Mouse (Mus musculus): ENCODE data around the gene Rpl23. TPM values are rescaled to one million over a fixed set of nuclear protein-coding genes. Genes with fewer than 3 reads are reported as not detected.
A peak's percentile ranks its signal among the peaks of the same experiment; 100 is the strongest.

The Rpl23 gene
- polyA plus RNA-seq, 3 experiments from 2014 or later = 686 to 1,148 (median 1,072) TPM

DNA sequence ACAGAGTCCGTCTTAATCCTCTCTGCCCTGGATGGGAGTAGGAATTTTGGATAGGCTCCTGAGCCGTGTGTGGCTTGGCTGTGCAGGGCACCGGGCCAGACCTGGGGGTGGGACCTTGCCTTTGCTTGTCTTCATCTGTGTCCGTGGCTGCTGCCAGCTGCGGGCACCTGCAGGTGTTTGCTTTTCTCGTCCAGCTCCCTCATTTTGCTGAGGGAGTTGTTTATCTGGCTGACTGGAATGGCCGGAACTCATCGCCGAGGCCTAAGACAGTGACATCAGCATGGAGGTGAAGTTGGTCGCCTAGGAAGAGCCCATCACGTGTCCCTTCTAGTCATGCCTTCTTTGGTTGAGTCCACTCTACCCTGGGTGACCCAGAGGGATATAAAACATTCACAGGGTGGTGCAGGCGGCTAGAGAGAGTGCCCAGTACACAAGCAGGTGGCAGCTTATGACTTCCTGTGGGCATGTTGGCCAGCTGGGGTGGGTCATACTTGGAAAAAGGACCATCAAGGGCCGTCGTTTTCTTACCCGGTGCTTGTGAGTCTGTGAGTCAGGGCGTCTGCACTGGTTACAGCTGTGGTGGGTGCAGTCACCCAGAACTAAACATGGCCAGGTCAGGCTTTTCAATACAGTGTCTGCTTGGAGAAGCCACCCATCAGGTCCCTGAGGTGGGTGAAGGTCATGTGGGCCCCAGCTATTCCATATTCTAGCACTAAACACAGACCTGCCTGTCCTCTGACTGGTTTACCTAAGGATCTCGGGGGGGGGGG is 31.7 kb upstream of the Rpl23 start:
- ATAC-seq = no peak

DNA sequence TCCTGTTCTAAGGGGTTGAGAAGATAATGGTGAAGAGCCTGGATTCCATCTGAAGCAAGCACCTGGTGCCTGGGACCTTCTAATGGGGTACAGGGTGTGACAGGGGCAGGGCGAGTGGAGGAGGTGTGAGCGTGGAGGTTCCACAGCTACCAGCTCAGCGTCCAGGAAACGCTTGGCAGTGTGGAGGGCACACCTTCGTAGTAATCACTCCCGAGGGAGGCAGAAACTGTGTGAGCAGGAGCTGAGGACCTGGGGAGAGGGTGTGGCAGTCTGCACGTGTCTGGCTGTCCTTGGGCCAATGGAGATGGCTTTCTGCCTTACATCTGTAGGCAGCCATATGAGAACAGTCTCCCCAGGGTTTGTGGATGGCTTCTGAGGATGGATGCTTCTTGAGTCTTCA is 30.8 kb upstream of the Rpl23 start:
- no peak for ATAC-seq

DNA sequence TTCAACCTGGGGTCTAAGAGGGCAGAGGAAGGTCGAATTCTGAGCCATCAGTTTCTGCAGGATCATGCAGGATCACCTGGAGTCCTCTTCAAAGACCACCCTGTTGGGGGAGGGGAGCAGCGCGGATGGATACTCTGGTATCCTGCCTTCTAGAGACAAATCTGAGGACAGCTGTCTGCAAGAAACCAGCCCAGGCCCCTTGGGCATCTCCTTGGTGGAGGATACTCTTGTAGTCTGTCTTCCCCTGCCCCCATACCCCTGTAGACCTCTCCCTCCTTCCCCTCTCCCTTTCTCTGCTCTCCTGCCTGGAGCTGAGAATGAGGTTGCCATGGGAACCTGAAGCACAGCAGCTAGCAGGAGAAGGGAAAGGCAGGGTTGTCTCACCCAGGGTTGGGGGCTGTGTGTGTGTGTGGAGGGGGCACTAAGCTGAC is 30.3 kb upstream of the Rpl23 start:
- no peak for ATAC-seq

DNA sequence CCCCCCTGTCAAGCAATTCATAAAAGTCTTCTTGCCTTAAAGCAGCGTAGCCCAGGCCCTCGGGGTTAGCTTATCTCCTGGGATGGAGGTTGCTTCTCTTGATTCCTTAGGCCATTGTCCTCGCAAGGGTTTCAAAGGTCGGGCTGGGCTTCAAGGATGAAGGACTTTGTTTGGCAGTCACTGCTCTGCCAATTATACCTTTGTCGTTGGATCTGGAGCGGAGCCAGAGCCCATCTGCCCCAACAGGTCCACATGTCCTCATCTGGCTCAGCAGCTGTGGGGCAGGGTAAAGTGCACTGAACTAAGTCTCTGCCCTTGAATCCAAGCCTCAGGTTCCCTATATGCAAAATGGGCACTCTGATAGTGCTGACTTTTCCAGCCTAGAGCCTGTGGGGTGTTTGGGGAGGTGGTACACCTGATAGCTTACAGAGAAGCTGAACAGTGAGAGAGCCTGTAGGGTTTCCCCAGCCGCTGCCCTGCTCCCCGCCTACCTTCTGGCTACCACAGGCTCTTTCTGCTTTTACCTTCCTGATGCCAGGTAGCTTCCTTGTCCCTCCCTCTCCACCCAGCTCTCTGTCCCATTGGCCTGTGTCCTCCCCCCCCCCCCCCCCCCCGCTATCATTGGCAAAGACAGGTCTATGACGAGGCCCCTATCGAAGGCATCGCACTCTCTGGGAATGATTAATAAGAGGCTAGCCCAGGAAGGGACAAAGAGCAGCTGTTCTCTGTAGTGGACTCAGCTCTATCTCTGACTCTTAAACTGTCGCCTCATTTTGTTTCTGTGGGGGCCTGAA is 29.5 kb upstream of the Rpl23 start:
- no peak for ATAC-seq

DNA sequence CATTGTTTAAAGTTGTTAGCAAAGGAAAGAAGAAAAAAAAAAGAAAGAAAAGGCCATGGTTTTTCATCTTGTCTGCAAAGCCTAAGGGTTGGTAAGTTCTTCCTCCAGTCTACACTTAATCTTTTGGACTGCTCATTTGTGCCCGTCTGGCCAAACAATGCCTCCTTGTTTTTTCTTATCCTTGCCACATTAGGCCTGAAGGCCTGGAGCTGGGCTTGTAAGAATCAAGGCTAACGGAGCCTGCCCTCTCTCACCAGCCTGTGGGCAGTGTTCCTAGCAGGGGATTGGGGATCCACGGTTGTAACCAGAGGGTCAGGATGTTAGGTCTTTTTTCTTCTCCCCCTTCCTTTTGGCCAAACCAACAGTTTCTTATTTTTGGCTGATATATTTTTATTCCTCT is 28.7 kb upstream of the Rpl23 start:
- ATAC-seq = no peak

DNA sequence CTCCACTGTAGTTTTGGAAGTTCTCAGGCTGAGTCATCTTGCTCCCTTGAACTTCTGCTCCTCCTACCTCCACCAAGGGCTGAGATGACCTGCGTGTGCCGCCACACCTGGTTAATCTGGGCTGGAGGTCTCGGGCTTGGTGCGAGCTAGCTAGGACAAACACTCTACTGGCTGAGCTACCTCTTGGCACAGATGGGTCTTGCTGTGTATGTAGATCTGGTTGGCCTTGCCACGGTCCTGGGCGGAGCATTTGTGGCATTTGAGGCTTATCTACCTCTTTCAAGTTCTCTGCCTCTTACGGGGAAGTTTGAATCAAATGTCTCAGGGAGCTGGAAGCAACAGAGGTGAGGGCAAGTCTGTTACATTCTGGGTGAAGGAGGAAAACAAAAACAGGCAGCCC is 28.1 kb upstream of the Rpl23 start:
- ATAC-seq = peak; percentile 68

DNA sequence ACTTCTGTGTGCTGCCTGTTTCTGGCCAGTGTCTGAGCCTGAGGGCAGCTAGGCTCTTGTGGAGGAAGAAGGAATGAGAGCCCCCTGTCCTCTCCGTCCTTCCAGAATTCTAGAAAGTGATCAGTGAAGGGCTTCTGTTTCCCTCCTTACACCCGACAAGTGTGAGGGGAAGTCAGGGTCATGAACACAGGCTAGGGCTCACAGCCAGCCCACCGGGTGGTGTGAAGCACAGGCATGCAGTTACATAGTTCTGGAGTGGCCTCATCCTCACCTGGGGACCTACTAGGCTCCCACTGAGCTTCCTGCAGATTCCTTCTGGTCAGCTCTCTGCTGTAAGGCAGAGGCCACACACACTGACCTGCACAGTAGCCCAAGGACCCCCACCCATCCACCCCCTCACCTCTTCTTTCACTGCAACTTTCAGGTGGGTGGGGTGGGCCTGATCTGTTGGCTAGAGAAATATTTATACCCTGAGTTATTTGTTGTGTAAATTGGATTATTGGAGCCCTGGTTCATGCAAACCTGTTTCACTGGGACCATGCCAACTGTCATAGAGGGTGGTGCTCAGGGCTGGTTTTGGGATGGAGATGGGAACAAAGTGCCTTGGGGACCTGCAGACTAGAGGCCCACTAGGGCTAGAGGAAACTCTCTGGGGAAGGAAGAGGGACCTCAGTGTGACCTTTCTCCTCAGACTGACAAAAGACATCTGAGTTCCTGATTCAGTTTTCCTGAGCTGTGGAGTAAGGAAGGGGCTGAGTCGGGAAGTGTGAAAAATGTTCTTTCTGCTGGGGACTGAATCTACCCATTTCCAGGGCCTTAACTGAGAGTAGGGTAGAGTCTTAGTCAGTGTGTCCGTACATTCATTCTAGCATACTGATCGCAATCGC is 27.2 kb upstream of the Rpl23 start:
- no peak for ATAC-seq

DNA sequence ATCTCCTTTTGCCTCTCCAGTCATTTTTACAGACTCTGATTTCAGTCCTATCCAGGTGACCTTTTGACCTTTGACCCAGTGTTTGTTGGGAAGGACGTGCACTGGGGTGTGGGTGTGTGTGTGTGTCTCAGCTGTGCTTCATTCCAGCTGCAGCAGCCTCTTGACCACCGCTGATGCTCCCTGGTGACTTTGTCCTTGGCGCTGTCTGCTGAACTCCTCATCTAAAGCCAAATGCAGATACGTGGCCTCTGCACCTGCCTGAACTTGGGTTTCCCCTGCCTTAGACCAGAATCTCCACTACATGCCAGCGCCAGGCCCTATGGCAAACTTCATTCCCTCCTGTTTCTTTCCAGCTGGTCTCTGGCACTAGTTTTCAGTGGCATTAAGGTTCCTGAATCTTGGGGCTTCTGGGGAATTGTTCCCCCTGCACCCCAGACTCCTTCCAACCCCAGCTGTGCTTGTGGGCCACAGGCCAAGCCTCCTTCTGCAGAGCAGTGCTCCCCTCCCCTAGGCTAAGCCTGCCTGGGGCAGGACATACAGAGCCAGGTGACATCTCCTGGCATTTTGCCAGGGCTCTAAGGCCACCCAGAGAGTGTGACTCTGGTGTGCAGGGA is 26.5 kb upstream of the Rpl23 start:
- no peak for ATAC-seq

DNA sequence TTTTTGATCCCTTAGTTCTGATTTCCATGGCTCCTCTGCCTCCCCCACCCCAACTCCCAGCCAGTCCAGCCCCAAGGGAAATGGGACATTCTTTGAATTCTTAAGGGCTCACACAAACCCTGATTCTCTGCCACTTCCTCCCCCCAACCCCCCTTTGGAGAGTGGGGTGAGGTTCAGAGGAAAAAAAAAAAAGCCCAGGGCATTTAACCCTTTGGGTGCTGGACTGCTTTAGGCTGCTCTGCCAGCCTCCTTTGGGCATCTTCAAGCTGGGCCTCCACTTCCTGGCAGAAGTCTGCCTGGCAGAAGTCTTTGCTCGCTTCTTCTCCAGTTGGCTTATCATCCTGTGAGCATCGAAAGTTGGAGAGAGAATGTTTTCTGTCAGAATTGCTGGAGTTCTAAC is 25.9 kb upstream of the Rpl23 start:
- ATAC-seq = peak; percentile 32

DNA sequence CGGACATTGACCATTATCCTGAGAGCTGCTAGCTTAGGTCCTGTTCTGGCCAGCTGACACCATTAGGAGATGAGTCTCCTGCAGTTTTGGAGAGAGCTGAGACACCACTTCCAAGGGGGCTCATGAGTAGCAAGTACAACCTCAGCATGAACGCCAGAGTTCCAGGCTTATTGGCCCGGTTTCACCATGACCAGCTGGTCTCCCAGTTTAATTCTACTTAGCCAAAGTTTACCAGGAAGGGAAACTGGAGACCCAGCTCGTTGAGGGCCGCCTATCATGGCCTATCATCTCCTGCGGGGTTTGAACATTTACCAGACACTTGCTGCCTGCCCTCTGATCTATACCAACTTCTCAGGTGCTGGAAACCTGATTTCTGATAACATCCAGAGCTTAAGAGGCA is 25.4 kb upstream of the Rpl23 start:
- no peak for ATAC-seq

DNA sequence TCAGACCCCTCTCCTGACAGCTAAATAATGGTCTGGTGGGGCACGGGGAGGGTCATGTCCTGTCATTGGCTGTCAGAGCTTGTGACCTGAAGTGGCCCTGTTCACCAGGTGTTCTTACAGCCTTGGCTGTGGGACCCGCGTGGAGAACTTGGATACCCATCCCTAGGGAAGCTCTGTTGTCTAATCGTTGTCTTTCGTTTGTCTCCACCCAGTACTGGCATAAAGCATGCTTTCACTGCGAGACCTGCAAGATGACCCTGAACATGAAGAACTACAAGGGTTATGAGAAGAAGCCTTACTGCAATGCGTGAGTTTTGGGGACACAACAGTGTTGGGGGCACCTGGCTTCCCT is 24.4 kb upstream of the Rpl23 start:
- ATAC-seq = no peak

DNA sequence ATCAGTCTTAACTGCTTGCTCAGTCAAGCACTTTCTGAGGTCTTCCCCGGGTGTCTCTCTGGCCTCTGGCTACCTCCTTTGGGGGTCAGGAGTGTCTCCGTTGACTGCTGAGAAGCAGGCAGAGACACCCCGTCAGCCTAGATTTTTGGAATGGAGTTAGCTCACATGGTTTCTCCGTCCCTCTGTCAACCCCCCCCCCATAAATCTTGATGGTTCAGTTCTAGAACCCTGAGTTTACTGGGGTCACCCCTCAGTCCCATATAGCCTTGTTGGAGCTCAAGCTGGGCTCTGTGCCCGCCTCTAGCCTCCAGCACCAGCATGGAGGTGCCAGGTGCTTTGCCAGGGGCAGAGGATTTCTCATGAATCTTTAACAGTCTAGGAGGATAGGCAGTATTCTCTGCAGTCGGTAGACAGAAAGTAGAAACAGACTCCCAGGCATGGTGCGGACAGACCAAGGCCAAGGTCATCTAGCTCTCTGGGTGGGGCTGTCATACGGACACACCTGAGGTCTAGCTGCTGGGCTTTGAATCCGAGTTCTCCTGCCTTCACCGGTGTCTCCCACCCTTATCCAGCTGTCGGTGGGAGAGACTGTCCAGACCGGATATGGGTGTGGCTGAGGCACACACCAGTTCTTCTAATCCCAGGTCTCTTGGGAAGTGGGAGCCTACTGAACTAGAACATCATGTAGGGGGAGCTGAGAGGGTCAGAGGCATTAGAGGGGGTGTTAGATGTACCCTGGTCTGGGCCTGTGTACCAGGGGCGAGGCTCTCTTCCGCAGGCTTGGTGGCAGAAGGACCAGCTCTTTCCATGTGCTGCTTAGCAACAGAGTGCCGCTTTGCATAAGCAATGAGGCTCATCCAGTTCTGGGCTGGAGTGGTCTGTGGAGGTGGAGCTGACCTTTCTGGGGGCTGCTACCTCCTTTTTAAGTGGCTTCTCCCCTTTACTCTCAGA is 23.7 kb upstream of the Rpl23 start:
- no peak for ATAC-seq

DNA sequence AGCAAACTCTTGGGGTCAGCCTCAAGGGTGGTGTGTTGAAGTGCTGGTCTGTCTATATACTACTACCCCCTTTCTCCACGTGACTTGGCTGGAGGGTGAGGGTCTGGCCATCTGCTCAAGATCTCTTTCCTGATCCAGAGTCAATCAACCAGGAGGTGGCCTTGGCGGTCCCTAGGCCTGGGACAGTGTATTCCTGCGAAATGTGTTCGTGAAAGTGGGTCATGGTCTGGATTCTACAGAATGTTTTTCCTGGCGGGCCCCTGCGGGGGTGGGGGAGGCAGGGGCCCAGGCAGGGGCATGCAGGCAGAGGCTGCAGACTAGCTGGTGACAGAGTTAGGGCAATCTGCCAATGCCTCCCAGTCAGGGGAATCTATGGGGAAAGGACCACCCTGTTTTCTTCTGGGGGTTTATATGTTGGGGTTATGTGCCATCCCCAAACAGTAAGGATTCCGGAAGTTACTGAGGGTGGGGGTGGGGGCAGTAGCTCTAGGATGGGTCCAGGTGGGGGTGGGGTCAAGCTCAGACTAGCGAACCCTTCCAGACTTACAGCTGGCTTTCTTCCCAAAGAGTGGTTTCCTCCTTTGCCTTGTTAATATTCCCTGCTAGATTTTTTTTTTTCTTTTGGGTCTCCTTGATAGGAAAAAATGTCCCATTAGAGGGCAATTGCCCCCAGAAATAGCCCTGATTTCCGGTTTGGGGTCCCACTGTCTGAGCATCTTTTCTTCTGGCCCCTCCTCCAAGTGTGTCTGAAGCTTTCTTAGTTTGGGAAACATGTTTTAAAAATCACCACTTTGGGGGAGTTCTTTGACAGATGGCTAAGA is 22.8 kb upstream of the Rpl23 start:
- ATAC-seq = no peak

DNA sequence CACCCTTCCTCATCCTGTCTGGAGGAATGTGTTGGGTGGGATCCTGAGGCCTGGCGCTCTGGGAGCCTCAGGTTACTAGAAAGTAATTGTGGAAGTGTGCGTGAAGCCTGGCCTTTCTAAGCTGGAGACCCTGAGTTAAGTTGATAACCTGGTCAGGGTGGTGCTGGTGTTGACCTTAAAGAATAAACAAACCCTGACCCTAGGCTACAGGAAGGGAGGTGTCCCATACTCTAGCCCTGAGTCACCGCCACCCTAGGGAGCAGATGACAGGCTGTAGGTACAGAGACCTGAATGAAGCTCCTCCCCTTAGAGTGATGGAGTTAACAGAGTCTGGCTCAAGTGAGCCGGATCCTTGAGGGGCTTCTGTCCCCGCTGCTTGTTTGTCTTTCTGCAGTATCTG is 21.6 kb upstream of the Rpl23 start:
- ATAC-seq = no peak

DNA sequence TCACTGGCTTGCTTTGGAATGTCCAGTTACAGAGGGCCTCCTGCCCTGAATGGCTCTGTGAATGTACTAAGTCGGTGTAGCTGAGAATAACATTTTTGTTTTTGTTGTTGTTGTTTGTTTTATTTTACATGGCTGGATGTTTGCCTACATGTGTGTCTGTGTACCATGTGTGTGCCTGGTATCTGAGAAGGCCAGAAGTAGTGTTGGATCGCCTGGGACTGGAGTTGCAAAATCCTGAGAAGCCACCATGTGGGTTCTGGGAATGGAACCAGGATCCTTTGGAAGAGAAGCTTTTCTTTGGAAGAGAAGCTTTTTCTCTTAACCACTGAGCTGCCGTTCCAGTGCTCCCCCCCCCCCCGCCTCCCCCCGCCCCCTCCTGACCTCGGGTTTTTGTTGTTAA is 20.3 kb upstream of the Rpl23 start:
- ATAC-seq = no peak

DNA sequence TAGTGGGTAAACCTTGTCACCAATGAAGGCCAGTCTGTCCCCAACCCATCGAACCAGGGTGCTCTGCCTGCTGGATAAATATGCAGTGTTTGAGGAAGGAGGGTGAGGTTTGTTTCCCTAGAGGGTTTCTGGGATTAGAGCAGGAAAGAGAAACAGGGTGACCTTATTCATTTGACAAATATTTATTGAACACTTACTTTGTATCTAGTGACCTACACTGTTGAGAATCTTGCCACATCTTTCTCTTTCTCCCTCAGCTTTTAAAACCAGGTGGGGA is 19.9 kb upstream of the Rpl23 start:
- no peak for ATAC-seq

DNA sequence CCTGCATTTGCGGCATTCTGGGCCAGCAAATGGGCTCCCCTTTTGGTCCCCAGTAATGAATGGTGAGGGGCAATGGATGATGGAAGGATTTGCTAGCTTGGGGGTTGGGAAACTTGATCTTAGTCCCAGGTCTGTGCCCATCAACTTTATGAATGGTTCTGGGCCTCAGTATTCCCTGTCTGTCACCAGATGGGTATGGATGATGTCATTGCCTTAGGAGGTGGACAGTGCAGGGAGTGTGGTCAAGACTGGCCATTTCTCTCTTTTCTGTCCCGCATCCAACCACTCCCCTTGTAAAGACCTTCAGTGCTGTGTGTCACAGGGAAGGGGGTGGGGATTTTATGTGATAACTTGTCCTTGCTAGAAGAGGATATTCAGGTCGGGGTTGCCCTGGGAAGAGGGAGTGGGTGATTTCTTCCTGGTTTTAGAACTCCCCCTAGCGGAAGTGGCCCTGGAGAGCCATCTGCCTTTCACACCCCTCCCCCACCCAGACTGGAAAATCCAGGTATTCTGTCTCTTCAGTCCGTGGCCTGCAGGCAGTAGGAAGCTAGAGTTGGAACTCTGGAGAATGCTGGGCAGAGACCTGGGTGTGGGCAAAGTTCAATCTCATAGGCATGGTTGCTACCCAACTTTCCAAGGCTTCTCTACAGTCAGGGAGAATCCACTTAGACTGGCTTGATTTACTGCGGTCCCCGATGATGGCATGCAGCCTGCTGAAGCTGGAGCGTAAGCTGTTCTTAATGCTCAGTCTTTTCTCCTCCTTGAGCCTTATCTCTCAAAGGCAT is 19.4 kb upstream of the Rpl23 start:
- ATAC-seq = no peak

DNA sequence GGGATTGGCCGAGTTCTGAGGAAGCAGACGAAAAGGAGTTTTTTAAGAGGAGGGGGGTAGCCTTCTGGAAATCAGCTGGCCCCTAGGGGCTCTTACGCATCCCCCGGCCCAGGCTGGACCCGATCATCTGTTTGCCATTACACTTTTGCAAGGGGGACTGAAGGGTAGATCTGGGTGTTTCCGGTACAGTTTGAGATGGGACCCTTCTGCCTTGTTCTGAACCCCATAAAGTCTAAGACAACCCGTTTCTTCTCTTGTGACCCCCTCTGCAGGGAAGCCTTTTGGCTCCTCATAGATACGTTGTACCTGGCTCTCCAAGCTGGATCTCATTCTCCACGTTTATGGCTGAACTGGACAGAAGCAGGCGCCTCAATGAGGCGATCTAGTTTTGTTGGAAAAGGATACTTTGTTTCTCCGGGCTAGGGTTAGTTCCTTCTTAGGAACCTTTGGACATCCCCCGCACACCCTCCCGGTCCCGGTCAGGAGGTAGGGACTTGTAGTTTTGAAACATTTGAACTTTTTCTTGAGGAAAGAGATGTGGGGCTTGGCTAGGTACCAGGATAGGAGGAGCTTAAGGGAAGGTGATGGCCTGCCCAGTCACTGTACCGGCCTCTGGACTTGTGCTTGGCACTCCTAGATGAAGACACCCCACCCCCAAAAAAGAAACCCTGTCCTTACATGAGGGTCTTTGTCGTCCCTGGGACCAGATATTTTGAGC is 18.6 kb upstream of the Rpl23 start:
- no peak for ATAC-seq

DNA sequence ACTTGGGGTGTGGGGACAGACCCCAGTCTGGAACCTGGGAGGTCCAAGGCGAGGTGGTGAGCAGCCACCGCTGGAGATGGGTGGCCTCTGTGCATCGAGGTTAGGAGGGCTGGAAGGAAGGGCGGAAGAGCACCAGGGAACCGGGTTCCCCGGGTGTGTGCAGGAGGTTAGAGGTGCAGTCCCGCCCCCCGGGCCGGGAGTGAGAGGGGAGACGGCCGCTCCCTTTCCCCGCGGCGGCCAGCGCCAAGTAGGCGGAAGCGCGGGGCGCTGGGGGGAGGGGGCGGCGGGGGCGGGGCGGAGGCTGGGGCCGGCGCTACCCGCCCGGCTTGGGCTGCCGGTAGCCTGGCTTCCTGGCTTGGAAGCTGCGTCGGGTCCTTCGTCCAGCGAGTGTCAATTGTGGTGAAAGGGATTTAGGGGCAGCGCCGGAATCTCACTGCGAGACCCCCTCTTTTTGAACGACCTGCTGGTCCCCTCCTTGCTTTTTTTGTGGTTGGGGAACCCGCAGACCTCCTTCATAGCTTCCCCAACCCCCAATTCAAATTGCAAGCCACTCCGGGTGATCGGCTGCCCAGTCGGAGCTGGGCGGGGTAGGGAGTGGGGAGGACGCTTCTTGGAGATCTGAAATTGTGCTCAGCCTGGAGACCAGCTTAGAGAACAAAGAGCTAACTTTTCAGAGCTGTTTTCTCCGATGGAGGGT is 17.9 kb upstream of the Rpl23 start:
- peak; percentile 32 for ATAC-seq

Measured in inflammation-experienced regulatory T-cells, adult 6 months (primary cell).